Mouse (Mus musculus) layer of hippocampus, adult 11-12 months (tissue): ENCODE results near the gene Jmy.

ENCODE experiments used
- DNase-seq: peaks from one replicate; pipeline ENCODE4 v3.0.0; 2022; ENCODE audit warnings: low spot score

The Jmy gene

GRCm38 (mm10) chr13:93459566-93459965, 40.0 kb downstream of the Jmy start:
- no peak for DNase-seq

DNA sequence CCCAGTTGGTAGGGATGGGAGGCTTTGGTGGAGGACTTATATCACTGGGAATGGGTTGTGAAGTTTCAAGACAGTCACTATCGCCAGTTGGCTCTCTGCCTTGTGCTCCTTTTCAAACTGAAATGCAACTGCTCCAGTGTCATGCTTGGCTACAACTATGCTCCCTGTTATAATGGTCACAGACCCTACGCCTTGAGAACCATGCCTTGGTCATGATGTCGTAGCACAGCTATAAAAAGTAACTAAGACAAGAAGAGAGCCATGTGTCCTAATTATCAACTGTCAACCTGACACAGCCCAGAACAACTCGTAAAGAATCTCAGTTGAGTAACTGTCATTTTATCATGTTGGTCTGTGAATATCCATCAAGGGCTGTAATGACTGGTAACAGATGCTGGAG, 41.0 kb downstream of the Jmy start:
- DNase-seq: no peak

GRCm38 (mm10) chr13:93453275-93453674, 46.3 kb downstream of the Jmy start:
- peak; percentile 52 for DNase-seq

- no peak for DNase-seq
These were observed 59.4 kb downstream of the Jmy start for GRCm38 (mm10) chr13:93440167-93440566.

DNA sequence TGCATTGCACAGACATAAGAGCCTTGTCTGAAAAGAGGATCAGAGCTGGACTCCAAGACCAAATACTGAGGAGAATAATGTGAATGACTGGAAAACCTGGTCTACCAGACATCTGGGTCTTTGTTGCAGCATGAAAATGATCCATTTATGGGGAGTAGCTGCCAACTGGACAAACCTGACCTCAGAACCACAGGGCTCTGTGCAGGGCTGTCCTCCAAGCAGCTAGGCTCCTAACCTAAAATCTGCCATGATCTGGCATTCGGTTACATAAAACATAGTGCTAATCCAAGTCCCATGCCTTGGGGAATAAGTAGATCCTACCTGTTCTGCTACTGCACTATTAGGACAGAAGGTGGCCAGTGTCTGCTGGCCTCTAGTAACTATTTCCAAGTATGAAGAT, 70.4 kb downstream of the Jmy start:
- DNase-seq: no peak

DNA sequence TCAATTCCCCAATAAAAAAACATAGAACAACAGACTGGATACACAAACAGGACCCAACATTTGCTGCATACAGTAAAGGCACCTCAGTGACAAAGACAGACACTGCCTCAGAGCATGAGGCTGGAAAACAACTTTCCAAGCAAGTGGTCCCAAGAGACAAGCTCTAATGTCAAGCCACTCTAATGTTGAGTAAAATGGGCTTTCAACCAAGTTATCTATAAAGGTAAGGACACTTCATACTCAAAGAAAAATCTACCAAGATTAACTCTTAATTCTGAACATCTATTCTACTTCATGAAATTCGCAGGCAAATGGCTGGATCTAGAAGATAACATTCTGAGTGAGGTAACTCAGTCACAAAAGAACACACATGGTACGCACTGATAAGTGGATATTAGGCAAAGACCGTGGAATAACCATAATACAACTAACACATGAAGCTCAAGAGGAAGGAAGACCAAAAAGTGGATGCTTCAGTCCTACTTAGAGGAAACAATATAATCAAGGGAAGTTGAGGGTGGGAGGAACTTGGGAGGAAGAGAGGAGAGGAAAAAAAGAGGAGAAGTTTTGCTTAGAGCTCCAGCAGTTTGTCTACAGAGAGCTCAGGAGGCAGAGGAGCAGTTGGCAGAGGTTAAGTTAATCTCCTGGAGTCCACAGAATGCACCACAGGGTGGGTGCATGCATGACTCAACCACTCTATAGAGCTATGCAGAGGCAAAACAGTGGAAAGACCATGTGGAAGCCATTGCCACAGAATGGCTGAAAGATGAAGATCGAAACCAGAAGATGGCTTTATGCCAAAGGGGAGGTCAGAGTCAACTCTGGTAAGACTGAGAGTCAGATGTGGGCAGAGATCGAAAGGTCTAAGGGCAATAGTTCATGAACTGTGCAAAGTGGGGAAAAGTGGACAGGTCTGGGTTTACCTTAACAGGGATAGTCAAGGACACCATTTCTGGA, 71.4 kb downstream of the Jmy start:
- no peak for DNase-seq

- no peak for DNase-seq
These were observed 76.4 kb downstream of the Jmy start for GRCm38 (mm10) chr13:93423224-93423623.

DNA sequence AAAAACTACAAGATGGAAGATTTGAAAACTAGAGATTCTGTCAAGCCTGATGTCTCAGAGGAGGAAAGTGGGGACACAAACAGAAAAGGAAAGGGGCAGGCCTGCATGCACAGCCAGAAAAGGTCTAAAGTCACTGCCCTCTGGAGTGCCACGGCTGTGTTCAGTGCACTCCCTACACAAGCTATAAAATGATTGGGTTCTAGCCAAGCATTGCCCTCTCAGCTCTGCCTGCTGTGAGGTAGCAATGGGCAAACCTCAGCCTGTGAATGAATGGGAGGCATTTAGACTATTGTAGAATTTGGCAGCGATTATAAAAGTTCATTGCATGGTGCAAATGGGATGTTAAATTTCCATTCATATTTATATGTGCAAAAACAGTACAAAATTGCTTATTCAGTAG, 79.8 kb downstream of the Jmy start:
- DNase-seq: no peak

DNA sequence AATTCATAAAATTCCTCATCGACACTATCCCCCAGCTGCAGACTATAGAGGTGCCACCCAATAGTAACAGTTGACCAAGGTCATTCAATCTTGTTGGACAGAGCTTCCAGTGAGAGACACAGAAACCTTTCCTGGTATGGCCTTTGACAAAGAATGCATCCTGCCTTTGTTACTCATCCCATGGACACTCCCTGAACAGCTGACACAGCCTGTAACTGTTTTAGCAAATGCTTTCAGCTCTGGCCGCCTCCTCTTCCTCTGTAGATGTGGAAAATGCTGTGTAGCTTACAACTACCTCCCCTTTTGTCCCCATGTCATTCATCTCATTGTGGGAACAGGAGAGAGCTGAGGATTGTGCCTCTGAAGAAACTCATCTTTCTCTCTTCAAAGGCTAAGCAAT, 81.3 kb downstream of the Jmy start:
- no peak for DNase-seq

DNA sequence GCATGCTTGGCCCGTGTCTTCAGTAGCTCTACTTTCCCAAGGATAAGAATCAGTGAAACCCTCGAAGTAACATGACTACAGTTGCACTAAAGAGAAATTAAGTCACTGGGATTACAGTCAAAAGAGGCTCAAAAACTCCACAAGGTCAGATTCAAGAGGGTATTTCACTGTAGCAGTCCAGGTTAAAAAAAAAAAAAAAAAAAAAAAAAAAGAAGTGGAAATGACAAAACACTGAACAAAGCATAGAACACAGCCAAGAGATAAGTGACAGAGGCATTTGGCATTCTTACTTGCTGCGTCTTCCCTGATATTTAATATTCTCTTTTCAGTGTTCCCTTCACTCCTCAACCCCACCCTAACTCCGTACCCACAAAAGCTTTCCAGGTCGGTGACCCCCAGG, 84.6 kb downstream of the Jmy start:
- DNase-seq: no peak

DNA sequence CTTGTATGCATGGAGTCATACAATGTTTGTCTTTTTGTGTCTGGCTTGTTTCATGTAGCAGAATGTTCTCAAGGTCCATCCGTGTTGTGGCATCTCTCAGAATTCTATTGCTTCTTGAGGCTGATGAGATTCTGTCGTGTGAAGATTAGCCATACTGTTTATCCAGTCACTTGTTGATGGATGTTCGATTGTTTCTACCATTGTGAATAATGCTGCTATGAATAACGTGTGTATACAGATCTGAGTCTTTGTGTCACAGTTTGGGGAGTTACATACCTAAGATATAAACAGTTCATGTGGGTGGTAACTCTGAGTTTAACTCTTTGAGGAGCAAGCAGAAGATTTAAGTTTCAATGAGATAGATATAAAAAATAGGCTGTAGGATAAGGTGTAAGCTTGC, 89.3 kb downstream of the Jmy start:
- DNase-seq: no peak

GRCm38 (mm10) chr13:93406855-93407254, 92.8 kb downstream of the Jmy start:
- no peak for DNase-seq

DNA sequence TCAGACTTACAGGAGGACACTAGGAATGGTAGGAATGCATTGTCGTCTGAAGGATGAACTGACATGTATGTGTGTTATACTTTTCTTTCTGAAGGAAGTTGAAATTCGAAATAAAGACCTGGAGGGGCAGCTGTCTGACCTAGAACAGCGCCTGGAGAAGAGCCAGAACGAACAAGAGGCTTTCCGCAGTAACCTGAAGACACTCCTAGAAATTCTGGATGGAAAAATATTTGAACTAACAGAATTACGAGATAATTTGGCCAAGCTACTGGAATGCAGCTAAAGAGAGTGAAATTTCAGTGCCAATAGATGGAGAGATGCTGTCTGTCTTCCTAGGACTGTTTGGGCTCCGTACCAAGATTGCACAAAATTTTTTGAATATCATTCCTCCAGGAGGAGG, 97.7 kb downstream of the Jmy start:
- DNase-seq: no peak

- DNase-seq: no peak
These were observed 99.8 kb downstream of the Jmy start for GRCm38 (mm10) chr13:93399710-93400216.

- DNase-seq: no peak
These were observed 110.4 kb downstream of the Jmy start for GRCm38 (mm10) chr13:93389242-93389625.

GRCm38 (mm10) chr13:93388594-93389241, 110.9 kb downstream of the Jmy start:
- DNase-seq: no peak

- DNase-seq: no peak
These were observed 112.2 kb downstream of the Jmy start for GRCm38 (mm10) chr13:93387440-93387839.

GRCm38 (mm10) chr13:93385147-93385546, 114.5 kb downstream of the Jmy start:
- no peak for DNase-seq

DNA sequence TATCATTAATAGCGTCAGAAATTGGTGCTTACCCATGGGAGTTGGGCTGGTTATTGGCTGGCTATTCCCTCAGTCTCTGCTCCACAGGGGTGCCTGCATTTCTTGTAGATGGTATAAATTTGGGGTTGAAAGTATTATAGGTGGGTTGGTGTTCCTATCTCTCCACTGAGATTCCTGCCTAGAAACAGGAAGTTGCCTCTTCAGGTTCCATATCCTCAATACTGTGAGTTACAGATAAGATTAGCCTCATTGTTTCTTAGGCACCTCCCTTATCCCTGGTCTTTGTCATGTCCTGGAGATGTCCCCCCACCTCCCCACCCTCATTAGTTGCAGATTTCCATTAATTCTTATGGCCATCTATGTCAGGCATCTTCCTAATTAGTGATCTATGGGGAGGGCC, 115.1 kb downstream of the Jmy start:
- DNase-seq: no peak

- no peak for DNase-seq
These were observed 116.0 kb downstream of the Jmy start for GRCm38 (mm10) chr13:93383620-93384019.

GRCm38 (mm10) chr13:93383092-93383491, 116.5 kb downstream of the Jmy start:
- no peak for DNase-seq

- no peak for DNase-seq
These were observed 118.3 kb downstream of the Jmy start for GRCm38 (mm10) chr13:93381301-93381700.

- DNase-seq: no peak
These were observed 119.1 kb downstream of the Jmy start for GRCm38 (mm10) chr13:93380399-93381063.
